In the genomic region with DNA sequence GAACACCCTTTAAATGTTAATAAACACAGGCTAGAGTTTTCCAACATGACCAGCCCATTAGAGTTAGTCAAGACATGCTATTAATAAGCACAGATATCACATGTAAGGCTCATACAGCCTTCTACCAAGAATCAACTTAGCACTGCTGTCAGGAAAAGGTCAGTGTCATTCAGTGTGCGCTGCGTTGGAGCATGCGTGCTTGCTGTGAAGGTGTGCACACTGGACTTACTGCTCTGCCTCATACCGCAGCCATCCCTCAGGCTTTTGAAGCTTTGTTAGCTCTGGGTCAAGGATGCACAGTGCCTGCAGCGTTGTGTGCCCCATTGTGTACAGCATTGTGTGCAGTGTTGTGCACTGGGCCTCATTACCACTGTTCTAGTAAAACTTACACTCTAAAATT, we compare ENCODE assay signal across 21 mouse cellular contexts.
A peak's percentile ranks its signal among the peaks of the same experiment; 100 is the strongest.
DNase-seq lines count a peak whose midpoint lies in the region; ATAC-seq lines count a peak whose summit lies in the region.
"Had no signal": no experiment of that assay in that cellular context is flagged by ENCODE, and none has a peak within 500 bp of the region (broad histone marks: within the 10 kb centered on the region; RNA-seq: fewer than 3 reads in every experiment).

No protein-coding gene starts in this region.

- DNase-seq in adrenal gland, adult (ENCODE audit: inconsistent age in 2 of 2, low spot score in 1 of 2), result peak; percentile 13 to 54
- DNase-seq in adrenal gland, adult 18-20 months (ENCODE audit: low spot score in 2 of 2), result no peak
- peak; percentile 26 for DNase-seq in gastrocnemius, adult 18-20 months (ENCODE audit: low spot score)
- no peak for DNase-seq in gastrocnemius, postnatal 25 days
- peak; percentile 2 for DNase-seq in midbrain, embryonic 11.5 days (ENCODE audit: low spot score, missing footprints)
- no peak for DNase-seq in midbrain, embryonic 14.5 days
- no peak for DNase-seq in layer of hippocampus, adult 11-12 months (ENCODE audit: low spot score)
- DNase-seq: B cell, adult 2 months; cerebellum, adult 11-12 months; cerebellum, adult 9-10 months; cerebellum, postnatal 25 days; gastrocnemius, postnatal 36 days; heart, adult 11 months; heart, postnatal 14 days; kidney, adult 11 months had no signal

- H3K4me1 ChIP-seq in midbrain, embryonic 11.5 days (ENCODE audit: control insufficient read depth, insufficient read depth, low read length), result no peaks in the 10 kb centered on the region
- H3K4me1 ChIP-seq in midbrain, embryonic 14.5 days (ENCODE audit: control insufficient read depth, insufficient read depth, low read length), result peaks cover 10% of the 10 kb centered on the region; the same call in 1 of the 2 replicates

- no peak overlapping the region for H3K4me3 ChIP-seq in midbrain, embryonic 11.5 days (ENCODE audit: low read depth, low read length)
- H3K4me3 ChIP-seq in midbrain, embryonic 14.5 days (replicated peaks; ENCODE audit: low read depth, low read length), result no peak overlapping the region
- H3K4me3 ChIP-seq: embryonic facial prominence, embryonic 12.5 days; forebrain, embryonic 15.5 days; hindbrain, embryonic 13.5 days had no signal

- ATAC-seq in midbrain, embryonic 11.5 days (ENCODE audit: low FRiP score), result no peak
- no peak for ATAC-seq in midbrain, embryonic 14.5 days (ENCODE audit: low FRiP score, low TSS enrichment)
- ATAC-seq: CD4-positive, CD25-positive, alpha-beta regulatory T cell, adult 4 months; forebrain, embryonic 15.5 days; hindbrain, postnatal 0 days had no signal

- H3K27ac ChIP-seq in midbrain, embryonic 11.5 days (ENCODE audit: low read depth, low read length), result no peak overlapping the region
- H3K27ac ChIP-seq in midbrain, embryonic 14.5 days (replicated peaks; ENCODE audit: low read depth, low read length), result no peak overlapping the region
- H3K27ac ChIP-seq: forebrain, embryonic 15.5 days; hindbrain, embryonic 13.5 days; hindbrain, postnatal 0 days had no signal

- H3K27me3 ChIP-seq in midbrain, embryonic 11.5 days (ENCODE audit: control insufficient read depth, insufficient read depth, low read length), result no peaks in the 10 kb centered on the region
- H3K27me3 ChIP-seq in midbrain, embryonic 14.5 days (ENCODE audit: control insufficient read depth, insufficient read depth, low read length), result no peaks in the 10 kb centered on the region
- H3K27me3 ChIP-seq: embryonic facial prominence, embryonic 12.5 days; forebrain, embryonic 15.5 days; hindbrain, embryonic 13.5 days had no signal

- no peak overlapping the region for H3K9ac ChIP-seq in midbrain, embryonic 11.5 days (ENCODE audit: low read length)
- no peak overlapping the region for H3K9ac ChIP-seq in midbrain, embryonic 14.5 days (replicated peaks; ENCODE audit: low read length)
- H3K9ac ChIP-seq: embryonic facial prominence, embryonic 12.5 days; forebrain, embryonic 15.5 days; hindbrain, embryonic 13.5 days had no signal

- H3K9me3 ChIP-seq in midbrain, embryonic 11.5 days (ENCODE audit: control insufficient read depth, low read length), result no peaks in the 10 kb centered on the region
- H3K9me3 ChIP-seq in midbrain, embryonic 14.5 days (ENCODE audit: control insufficient read depth, low read length), result no peaks in the 10 kb centered on the region
- H3K9me3 ChIP-seq: embryonic facial prominence, embryonic 12.5 days; forebrain, embryonic 15.5 days; G1E; hindbrain, embryonic 13.5 days had no signal

- no peaks in the 10 kb centered on the region for H3K36me3 ChIP-seq in midbrain, embryonic 11.5 days (ENCODE audit: control insufficient read depth, insufficient read depth, low read length)
- no peaks in the 10 kb centered on the region for H3K36me3 ChIP-seq in midbrain, embryonic 14.5 days (ENCODE audit: control insufficient read depth, insufficient read depth, low read length)
- H3K36me3 ChIP-seq: embryonic facial prominence, embryonic 12.5 days; forebrain, embryonic 15.5 days; hindbrain, embryonic 13.5 days had no signal

- H3K4me2 ChIP-seq in midbrain, embryonic 11.5 days, result no peak overlapping the region
- H3K4me2 ChIP-seq in midbrain, embryonic 14.5 days (ENCODE audit: low read length), result no peak overlapping the region
- H3K4me2 ChIP-seq: embryonic facial prominence, embryonic 12.5 days; forebrain, embryonic 15.5 days; hindbrain, embryonic 13.5 days had no signal

- 89% methylated on average over 5 of the region's 5 CpGs for WGBS in midbrain, embryonic 11.5 days
- WGBS in midbrain, embryonic 14.5 days, result 83% methylated on average over 5 of the region's 5 CpGs

Comparison
In these comparisons a context has a peak if more than half of its experiments do, and no peak if none do; other contexts are left out.
1. DNase-seq: peak in adrenal gland, adult (2 of 2), gastrocnemius, adult 18-20 months (single experiment) and midbrain, embryonic 11.5 days (single experiment); none in adrenal gland, adult 18-20 months (0 of 2), gastrocnemius, postnatal 25 days (single experiment), midbrain, embryonic 14.5 days (single experiment) and layer of hippocampus, adult 11-12 months (single experiment).